25 mouse cellular contexts compared by ENCODE assay signal in genomic region chr15:102965003-102965891, GRCm38 (mm10). TPM values are rescaled to one million over a fixed set of nuclear protein-coding genes. Genes with fewer than 3 reads are reported as not detected.
A peak's percentile ranks its signal among the peaks of the same experiment; 100 is the strongest.
DNase-seq lines count a peak whose midpoint lies in the region; ATAC-seq and TF ChIP-seq lines count a peak whose summit lies in the region.
"Had no signal": no experiment of that assay in that cellular context is flagged by ENCODE, and none has a peak within 500 bp of the region (broad histone marks: within the 10 kb centered on the region; RNA-seq: fewer than 3 reads in every experiment).

No protein-coding gene starts in this region.

- peaks cover 55% of the 10 kb centered on the region for H3K4me1 ChIP-seq in kidney, embryonic 15.5 days
- peaks cover 21% of the 10 kb centered on the region for H3K4me1 ChIP-seq in kidney, postnatal 0 days (replicated peaks; ENCODE audit: insufficient read depth, low read length)
- peaks cover 36% of the 10 kb centered on the region for H3K4me1 ChIP-seq in limb, embryonic 12.5 days (replicated peaks)
- H3K4me1 ChIP-seq in neural tube, embryonic 14.5 days (ENCODE audit: control insufficient read depth, insufficient read depth, low read length): 0 out of 2 replicates have a peak, but pooled peaks cover 3% of the 10 kb centered on the region
- H3K4me1 ChIP-seq: heart, embryonic 10.5 days; liver, embryonic 12.5 days had no signal

- H3K9me3 ChIP-seq in kidney, embryonic 15.5 days (replicated peaks): no peaks in the 10 kb centered on the region
- H3K9me3 ChIP-seq in kidney, postnatal 0 days (replicated peaks; ENCODE audit: low read length): no peaks in the 10 kb centered on the region
- no peaks in the 10 kb centered on the region for H3K9me3 ChIP-seq in limb, embryonic 12.5 days
- H3K9me3 ChIP-seq in neural tube, embryonic 14.5 days (ENCODE audit: control insufficient read depth, low read length): no peaks in the 10 kb centered on the region
- H3K9me3 ChIP-seq: embryonic facial prominence, embryonic 13.5 days; forebrain, embryonic 15.5 days; heart, embryonic 10.5 days; hindbrain, embryonic 12.5 days; liver, embryonic 12.5 days; megakaryocyte, embryonic 14.5 days; midbrain, embryonic 15.5 days had no signal

- H3K27ac ChIP-seq in kidney, embryonic 15.5 days: peak overlapping the region; percentile 92
- peak overlapping the region; percentile 91 for H3K27ac ChIP-seq in kidney, postnatal 0 days
- H3K27ac ChIP-seq in limb, embryonic 12.5 days: peak overlapping the region; percentile 85
- H3K27ac ChIP-seq in neural tube, embryonic 14.5 days (ENCODE audit: low read depth, low read length): peak overlapping the region; percentile 56
- H3K27ac ChIP-seq: embryonic facial prominence, embryonic 13.5 days; forebrain, embryonic 15.5 days; heart, embryonic 10.5 days; hindbrain, embryonic 12.5 days; liver, embryonic 12.5 days; midbrain, embryonic 15.5 days had no signal

- peak overlapping the region; percentile 77 for H3K4me2 ChIP-seq in kidney, embryonic 15.5 days
- H3K4me2 ChIP-seq in kidney, postnatal 0 days (ENCODE audit: low read length): peak overlapping the region; percentile 90
- peak overlapping the region; percentile 61 for H3K4me2 ChIP-seq in limb, embryonic 12.5 days
- H3K4me2 ChIP-seq in neural tube, embryonic 14.5 days (ENCODE audit: low read depth, low read length): peak overlapping the region; percentile 94
- H3K4me2 ChIP-seq: embryonic facial prominence, embryonic 13.5 days; forebrain, embryonic 15.5 days; hindbrain, embryonic 12.5 days; liver, embryonic 12.5 days; midbrain, embryonic 15.5 days had no signal

- H3K27me3 ChIP-seq in kidney, embryonic 15.5 days: peaks cover 64% of the 10 kb centered on the region
- no peaks in the 10 kb centered on the region for H3K27me3 ChIP-seq in kidney, postnatal 0 days (ENCODE audit: insufficient read depth, low read length)
- peaks cover 88% of the 10 kb centered on the region for H3K27me3 ChIP-seq in limb, embryonic 12.5 days
- peaks cover 25% of the 10 kb centered on the region for H3K27me3 ChIP-seq in neural tube, embryonic 14.5 days (ENCODE audit: control insufficient read depth, insufficient read depth, low read length)
- H3K27me3 ChIP-seq: Patski had no signal

- ATAC-seq in kidney, embryonic 15.5 days (replicated peaks; ENCODE audit: low FRiP score): no peak
- ATAC-seq in kidney, postnatal 0 days (replicated peaks; ENCODE audit: low FRiP score, low read depth): no peak
- no peak for ATAC-seq in limb, embryonic 12.5 days (ENCODE audit: insufficient number of reproducible peaks, insufficient read depth, low FRiP score, low TSS enrichment, low read depth)
- ATAC-seq in neural tube, embryonic 14.5 days (ENCODE audit: low read depth): no peak
- ATAC-seq in monocyte, adult 5-6 weeks (replicated peaks; ENCODE audit: insufficient number of reproducible peaks, low FRiP score, low TSS enrichment, poor library complexity, severe bottlenecking): no peak
- ATAC-seq: activated CD4-positive, CD25-positive, alpha-beta regulatory T cell, adult 4 months; forebrain, embryonic 15.5 days; liver, embryonic 12.5 days; midbrain, embryonic 15.5 days had no signal

- WGBS in kidney, embryonic 15.5 days: 5% methylated on average over 26 of the region's 26 CpGs
- 11% methylated on average over 26 of the region's 26 CpGs for WGBS in kidney, postnatal 0 days
- WGBS in limb, embryonic 12.5 days: 3% methylated on average over 26 of the region's 26 CpGs
- WGBS in neural tube, embryonic 14.5 days: 9% methylated on average over 26 of the region's 26 CpGs

- H3K36me3 ChIP-seq in kidney, embryonic 15.5 days: no peaks in the 10 kb centered on the region
- no peaks in the 10 kb centered on the region for H3K36me3 ChIP-seq in kidney, postnatal 0 days (ENCODE audit: insufficient read depth, low read length)
- H3K36me3 ChIP-seq in limb, embryonic 12.5 days: no peaks in the 10 kb centered on the region
- H3K36me3 ChIP-seq in neural tube, embryonic 14.5 days (ENCODE audit: control insufficient read depth, insufficient read depth, low read length): no peaks in the 10 kb centered on the region
- H3K36me3 ChIP-seq: embryonic facial prominence, embryonic 13.5 days; forebrain, embryonic 15.5 days; heart, embryonic 10.5 days; hindbrain, embryonic 12.5 days; liver, embryonic 12.5 days; midbrain, embryonic 15.5 days had no signal

- TF ChIP-seq CTCF in kidney, postnatal 0 days (IDR thresholded peaks at IDR 0.05; ENCODE audit: low read depth): no peak

- peak overlapping the region; percentile 65 for H3K4me3 ChIP-seq in kidney, embryonic 15.5 days (replicated peaks)
- peak overlapping the region; percentile 51 for H3K4me3 ChIP-seq in kidney, postnatal 0 days (replicated peaks; ENCODE audit: low read depth, low read length)
- peak overlapping the region; percentile 42 for H3K4me3 ChIP-seq in limb, embryonic 12.5 days (replicated peaks)
- H3K4me3 ChIP-seq in neural tube, embryonic 14.5 days (ENCODE audit: low read depth, low read length): peak overlapping the region; percentile 87
- H3K4me3 ChIP-seq: embryonic facial prominence, embryonic 13.5 days; forebrain, embryonic 15.5 days; heart, embryonic 10.5 days; hindbrain, embryonic 12.5 days; liver, embryonic 12.5 days; megakaryocyte, embryonic 14.5 days; midbrain, embryonic 15.5 days had no signal

- peak overlapping the region; percentile 63 for H3K9ac ChIP-seq in kidney, embryonic 15.5 days
- H3K9ac ChIP-seq in kidney, postnatal 0 days (ENCODE audit: low read depth, low read length): peak overlapping the region; percentile 74
- H3K9ac ChIP-seq in limb, embryonic 12.5 days (replicated peaks): peak overlapping the region; percentile 62
- H3K9ac ChIP-seq in neural tube, embryonic 14.5 days (replicated peaks; ENCODE audit: low read depth, low read length): peak overlapping the region; percentile 37
- H3K9ac ChIP-seq: embryonic facial prominence, embryonic 13.5 days; forebrain, embryonic 15.5 days; hindbrain, embryonic 12.5 days; liver, embryonic 12.5 days; midbrain, embryonic 15.5 days had no signal

- DNase-seq in kidney, postnatal 14 days: no peak
- peak; percentile 68 for DNase-seq in kidney, postnatal 0 days (ENCODE audit: low spot score)
- no peak for DNase-seq in thymus, postnatal 10 days (ENCODE audit: low spot score in 2 of 2)
- DNase-seq: adrenal gland, postnatal 10 days; cerebellum, adult 9-11 months; lung, adult 2 months; thymus, postnatal 25 days had no signal

RNA-seq across cellular contexts. Expression of gene Hoxc10, which starts 1.3 kb away (rescaled TPM):
- 52.4 and 53.5 TPM in 2 replicates for polyA plus RNA-seq in kidney, embryonic 15.5 days (2015; fragmentation: Nextera tagmentation; extraction: Ambion mirVana)
- 30.6 and 34.1 TPM in 2 replicates for polyA plus RNA-seq in kidney, postnatal 0 days (2015; fragmentation: Nextera tagmentation; extraction: Ambion mirVana)
- 20.7 and 21.2 TPM in 2 replicates for polyA plus RNA-seq in limb, embryonic 12.5 days (2016; fragmentation: Nextera tagmentation; extraction: Ambion mirVana)
- 46.1 and 94.7 TPM in 2 replicates for polyA plus RNA-seq in neural tube, embryonic 14.5 days (2014; fragmentation: Nextera tagmentation; extraction: Ambion mirVana)
- not detected in 3 replicates for total RNA-seq in monocyte, adult 5-6 weeks (2017)
- total RNA-seq: layer of hippocampus, postnatal 14 days; left cerebral cortex, postnatal 10 days; neutrophil, adult 5-6 weeks had no signal
- polyA plus RNA-seq: activated CD4-positive, CD25-positive, alpha-beta regulatory T cell, adult 4 months; brain, embryonic 14.5 days; forebrain, embryonic 15.5 days; heart, postnatal 0 days; hindbrain, embryonic 12.5 days; liver, embryonic 12.5 days; lung, adult 2 months; midbrain, embryonic 15.5 days had no signal

RNA-seq across cellular contexts. Expression of gene Hoxc5, which starts 2.0 kb away (rescaled TPM):
- polyA plus RNA-seq in kidney, embryonic 15.5 days (2015; fragmentation: Nextera tagmentation; extraction: Ambion mirVana): 3.6 and 4.8 TPM in 2 replicates
- 2.7 and 3.9 TPM in 2 replicates for polyA plus RNA-seq in kidney, postnatal 0 days (2015; fragmentation: Nextera tagmentation; extraction: Ambion mirVana)
- 6.3 and 12.2 TPM in 2 replicates for polyA plus RNA-seq in limb, embryonic 12.5 days (2016; fragmentation: Nextera tagmentation; extraction: Ambion mirVana)
- polyA plus RNA-seq in neural tube, embryonic 14.5 days (2014; fragmentation: Nextera tagmentation; extraction: Ambion mirVana): 3.6 and 10.2 TPM in 2 replicates
- total RNA-seq in monocyte, adult 5-6 weeks (2017): not detected in 3 replicates
- total RNA-seq: layer of hippocampus, postnatal 14 days; left cerebral cortex, postnatal 10 days; neutrophil, adult 5-6 weeks had no signal
- polyA plus RNA-seq: activated CD4-positive, CD25-positive, alpha-beta regulatory T cell, adult 4 months; forebrain, embryonic 15.5 days; heart, postnatal 0 days; midbrain, embryonic 15.5 days had no signal

RNA-seq across cellular contexts. Expression of gene Hoxc9, which starts 11.0 kb away (rescaled TPM):
- 10.0 and 10.7 TPM in 2 replicates for polyA plus RNA-seq in kidney, embryonic 15.5 days (2015; fragmentation: Nextera tagmentation; extraction: Ambion mirVana)
- 11.0 and 12.4 TPM in 2 replicates for polyA plus RNA-seq in kidney, postnatal 0 days (2015; fragmentation: Nextera tagmentation; extraction: Ambion mirVana)
- 3.6 TPM in 2 replicates for polyA plus RNA-seq in limb, embryonic 12.5 days (2016; fragmentation: Nextera tagmentation; extraction: Ambion mirVana)
- polyA plus RNA-seq in neural tube, embryonic 14.5 days (2014; fragmentation: Nextera tagmentation; extraction: Ambion mirVana): 46.9 and 49.8 TPM in 2 replicates
- not detected in 3 replicates for total RNA-seq in monocyte, adult 5-6 weeks (2017)
- total RNA-seq: layer of hippocampus, postnatal 14 days; left cerebral cortex, postnatal 10 days; neutrophil, adult 5-6 weeks had no signal
- polyA plus RNA-seq: activated CD4-positive, CD25-positive, alpha-beta regulatory T cell, adult 4 months; brain, embryonic 14.5 days; embryonic facial prominence, embryonic 13.5 days; forebrain, embryonic 15.5 days; heart, postnatal 0 days; hindbrain, embryonic 12.5 days; liver, embryonic 12.5 days; lung, adult 2 months; midbrain, embryonic 15.5 days had no signal

RNA-seq across cellular contexts. Expression of gene Hoxc11, which starts 11.0 kb away (rescaled TPM):
- polyA plus RNA-seq in kidney, embryonic 15.5 days (2015; fragmentation: Nextera tagmentation; extraction: Ambion mirVana): 1.7 and 2.9 TPM in 2 replicates
- polyA plus RNA-seq in kidney, postnatal 0 days (2015; fragmentation: Nextera tagmentation; extraction: Ambion mirVana): 1.5 and 1.8 TPM in 2 replicates
- 3.5 and 5.2 TPM in 2 replicates for polyA plus RNA-seq in limb, embryonic 12.5 days (2016; fragmentation: Nextera tagmentation; extraction: Ambion mirVana)
- not detected in 2 replicates for polyA plus RNA-seq in neural tube, embryonic 14.5 days (2014; fragmentation: Nextera tagmentation; extraction: Ambion mirVana)
- not detected in 3 replicates for total RNA-seq in monocyte, adult 5-6 weeks (2017)
- total RNA-seq: layer of hippocampus, postnatal 14 days; left cerebral cortex, postnatal 10 days; neutrophil, adult 5-6 weeks had no signal
- polyA plus RNA-seq: activated CD4-positive, CD25-positive, alpha-beta regulatory T cell, adult 4 months; brain, embryonic 14.5 days; embryonic facial prominence, embryonic 13.5 days; forebrain, embryonic 15.5 days; heart, embryonic 10.5 days; heart, postnatal 0 days; hindbrain, embryonic 12.5 days; liver, embryonic 12.5 days; lung, adult 2 months; midbrain, embryonic 15.5 days; Patski had no signal

RNA-seq across cellular contexts. Expression of gene Hoxc8, which starts 25.2 kb away (rescaled TPM):
- polyA plus RNA-seq in kidney, embryonic 15.5 days (2015; fragmentation: Nextera tagmentation; extraction: Ambion mirVana): 8.7 and 11.1 TPM in 2 replicates
- polyA plus RNA-seq in kidney, postnatal 0 days (2015; fragmentation: Nextera tagmentation; extraction: Ambion mirVana): 5.8 TPM in 2 replicates
- 3.9 and 4.0 TPM in 2 replicates for polyA plus RNA-seq in limb, embryonic 12.5 days (2016; fragmentation: Nextera tagmentation; extraction: Ambion mirVana)
- 50.1 and 136 TPM in 2 replicates for polyA plus RNA-seq in neural tube, embryonic 14.5 days (2014; fragmentation: Nextera tagmentation; extraction: Ambion mirVana)
- total RNA-seq in monocyte, adult 5-6 weeks (2017): not detected in 3 replicates
- total RNA-seq: layer of hippocampus, postnatal 14 days; left cerebral cortex, postnatal 10 days; neutrophil, adult 5-6 weeks had no signal
- polyA plus RNA-seq: brain, embryonic 14.5 days; embryonic facial prominence, embryonic 13.5 days; forebrain, embryonic 15.5 days; heart, postnatal 0 days; hindbrain, embryonic 12.5 days; lung, adult 2 months; midbrain, embryonic 15.5 days had no signal
